Mouse (Mus musculus) G1E (cell line): ENCODE measurements around the gene Clca4b. TPM values are rescaled to one million over a fixed set of nuclear protein-coding genes. Genes with fewer than 3 reads are reported as not detected.
"Not testable (repeated sequence)": the region's sequence is repeated elsewhere in the genome, so short reads cannot be mapped to it uniquely, and the experiment has no call there.

Experiments used
- ATAC-seq: 2 replicates; pipeline ENCODE4 v1.8.0; 2016; ENCODE audit warnings: mild to moderate bottlenecking; ENCODE audit not compliant: insufficient number of reproducible peaks, poor library complexity, low FRiP score, severe bottlenecking; ENCODE audit errors: extremely low read depth
- DNase-seq: peaks from one replicate; pipeline ENCODE4 v3.0.0; 2012; ENCODE audit warnings: low spot score
- H3K27me3 ChIP-seq: 2 replicates; pipeline ENCODE4 v1.6.1; 2012; ENCODE audit warnings: mild to moderate bottlenecking, low read length, inconsistent platforms; ENCODE audit not compliant: insufficient read depth
- H3K36me3 ChIP-seq: replicated peaks from 2 replicates; pipeline ENCODE3; 2012; ENCODE audit warnings: mild to moderate bottlenecking, inconsistent platforms
- H3K4me1 ChIP-seq: 2 replicates; pipeline ENCODE4 v1.6.1; 2012; ENCODE audit warnings: low read depth, low read length, inconsistent platforms, mixed read lengths; ENCODE audit not compliant: insufficient read depth
- H3K4me3 ChIP-seq: 2 replicates; pipeline ENCODE4 v1.5.1; 2012; ENCODE audit warnings: low read depth, mild to moderate bottlenecking, inconsistent platforms, low read length, moderate library complexity, mixed read lengths
- H3K9me3 ChIP-seq: replicated peaks from 2 replicates; pipeline ENCODE4 v1.6.1; 2012; ENCODE audit warnings: inconsistent platforms
- CTCF ChIP-seq: IDR thresholded peaks from 2 replicates; pipeline ENCODE4 v1.5.1; 2012; ENCODE audit warnings: low read depth, low read length, inconsistent platforms, mixed read lengths
- GATA1 ChIP-seq: IDR thresholded peaks from 2 replicates; pipeline ENCODE4 v1.6.1; 2012; ENCODE audit warnings: borderline replicate concordance, low read length, inconsistent platforms, mixed read lengths
- GATA2 ChIP-seq: IDR thresholded peaks from 2 replicates; pipeline ENCODE4 v1.6.1; 2012; ENCODE audit warnings: low read depth, low read length, inconsistent platforms, borderline replicate concordance
- POLR2AphosphoS5 ChIP-seq: IDR thresholded peaks from 2 replicates; pipeline ENCODE4 v1.6.1; 2012; ENCODE audit warnings: low read depth, low read length, inconsistent platforms; ENCODE audit not compliant: insufficient replicate concordance
- TAL1 ChIP-seq: conservative IDR thresholded peaks from 2 replicates; pipeline ENCODE4 v1.6.1; 2012; ENCODE audit warnings: low read depth, low read length, inconsistent platforms, mixed read lengths
- polyA plus RNA-seq: library from polyadenylated mRNA; stranded (reverse); fragments of >175 nt; gene quantifications from 2 replicates; pipeline ENCODE4 v1.2.3, GENCODE M21; 2012
- total RNA-seq, 2 experiments: library from RNA; stranded (forward) in 1 of 2; stranded (reverse) in 1 of 2; fragments of 200-1000 nt in 1 of 2; fragments of >200 nt in 1 of 2; fragmentation: Nextera tagmentation in 1 of 2; gene quantifications; 2 replicates each; pipeline ENCODE4 v1.2.3; 2014 to 2017

The Clca4b gene
- total and polyA plus RNA-seq, 3 experiments = not detected

GRCm38 (mm10) chr3:144969755-144970154 lies 37.4 kb upstream of the Clca4b start:
- Histone ChIP-seq H3K9me3 (no peaks in the 10 kb centered on the region), H3K4me1 (no peaks in the 10 kb centered on the region), H3K27me3 (no peaks in the 10 kb centered on the region), H3K36me3 (no peaks in the 10 kb centered on the region), H3K4me3 (no peak overlapping the region)
- ATAC-seq (no peak), DNase-seq (no peak)
- TF ChIP-seq GATA2 (no peak), POLR2AphosphoS5 (no peak), TAL1 (no peak), GATA1 (no peak), CTCF (no peak)

- no peaks in the 10 kb centered on the region for H3K4me1 ChIP-seq
- ATAC-seq = no peak
Measured at GRCm38 (mm10) chr3:144966074-144966473, 33.7 kb upstream of the Clca4b start.

GRCm38 (mm10) chr3:144950829-144951228 lies 18.5 kb upstream of the Clca4b start:
- no peaks in the 10 kb centered on the region for H3K36me3 ChIP-seq
- no peak for ATAC-seq
- no peak for DNase-seq
- no peaks in the 10 kb centered on the region for H3K4me1 ChIP-seq
- TF ChIP-seq POLR2AphosphoS5 = no peak
- no peak for TF ChIP-seq GATA2
- no peak for TF ChIP-seq TAL1
- TF ChIP-seq CTCF = no peak
- TF ChIP-seq GATA1 = no peak
- H3K9me3 ChIP-seq = no peaks in the 10 kb centered on the region
- H3K4me3 ChIP-seq = no peak overlapping the region
- no peaks in the 10 kb centered on the region for H3K27me3 ChIP-seq

More at GRCm38 (mm10) chr3:144966074-144966473, 33.7 kb upstream of the Clca4b start:
- Histone ChIP-seq H3K36me3 (no peaks in the 10 kb centered on the region), H3K9me3 (no peaks in the 10 kb centered on the region), H3K27me3 (no peaks in the 10 kb centered on the region), H3K4me3 (no peak overlapping the region)
- TF ChIP-seq GATA2 (no peak), TAL1 (no peak), GATA1 (no peak), CTCF (no peak)
- no peak for DNase-seq

GRCm38 (mm10) chr3:144947376-144947775 lies 15.0 kb upstream of the Clca4b start:
- H3K4me3 ChIP-seq, DNase-seq, H3K9me3 ChIP-seq, H3K36me3 ChIP-seq, H3K27me3 ChIP-seq, ATAC-seq, H3K4me1 ChIP-seq: not testable (repeated sequence)

GRCm38 (mm10) chr3:144933625-144934024 lies 1.3 kb upstream of the Clca4b start:
- not testable (repeated sequence) for H3K4me3 ChIP-seq, H3K9me3 ChIP-seq, ATAC-seq, H3K36me3 ChIP-seq, H3K4me1 ChIP-seq, H3K27me3 ChIP-seq, DNase-seq

GRCm38 (mm10) chr3:144933011-144933491 lies 722 bp upstream of the Clca4b start:
- Histone ChIP-seq H3K27me3 (no peaks in the 10 kb centered on the region), H3K9me3 (no peaks in the 10 kb centered on the region), H3K4me1 (no peaks in the 10 kb centered on the region), H3K4me3 (no peak overlapping the region), H3K36me3 (no peaks in the 10 kb centered on the region)
- no peak for TF ChIP-seq TAL1
- TF ChIP-seq POLR2AphosphoS5 = no peak
- TF ChIP-seq GATA2 = no peak
- TF ChIP-seq CTCF = no peak
- no peak for TF ChIP-seq GATA1
- ATAC-seq (peak; percentile 60), DNase-seq (no peak)

GRCm38 (mm10) chr3:144914014-144914413 lies 18.3 kb downstream of the Clca4b start:
- DNase-seq (no peak), ATAC-seq (no peak)
- Histone ChIP-seq H3K27me3 (no peaks in the 10 kb centered on the region), H3K4me1 (no peaks in the 10 kb centered on the region), H3K4me3 (no peak overlapping the region), H3K9me3 (no peaks in the 10 kb centered on the region), H3K36me3 (no peaks in the 10 kb centered on the region)
- TF ChIP-seq TAL1 (no peak), POLR2AphosphoS5 (no peak), CTCF (no peak), GATA1 (no peak), GATA2 (no peak)
